12 mouse cellular contexts compared by ENCODE assay signal in genomic region chr13:97375501-97376231, GRCm38 (mm10).
DNase-seq lines count a peak whose midpoint lies in the region; ATAC-seq and TF ChIP-seq lines count a peak whose summit lies in the region.
"Had no signal": no experiment of that assay in that cellular context is flagged by ENCODE, and none has a peak within 500 bp of the region (broad histone marks: within the 10 kb centered on the region; RNA-seq: fewer than 3 reads in every experiment).

No protein-coding gene starts in this region.

- no peak overlapping the region for H3K4me2 ChIP-seq in liver, embryonic 11.5 days
- H3K4me2 ChIP-seq in hindbrain, embryonic 13.5 days, result no peak overlapping the region
- H3K4me2 ChIP-seq in stomach, embryonic 15.5 days, result no peak overlapping the region
- H3K4me2 ChIP-seq: liver, embryonic 13.5 days had no signal

- no peaks in the 10 kb centered on the region for H3K27me3 ChIP-seq in liver, adult 2 months (ENCODE audit: control insufficient read depth, insufficient read depth, low read length)
- no peaks in the 10 kb centered on the region for H3K27me3 ChIP-seq in liver, embryonic 11.5 days (replicated peaks; ENCODE audit: control insufficient read depth, insufficient read depth, low read length)
- no peaks in the 10 kb centered on the region for H3K27me3 ChIP-seq in hindbrain, embryonic 13.5 days
- H3K27me3 ChIP-seq in stomach, embryonic 15.5 days (replicated peaks), result no peaks in the 10 kb centered on the region
- H3K27me3 ChIP-seq: liver, embryonic 13.5 days had no signal

- H3K79me2 ChIP-seq in liver, adult 2 months (ENCODE audit: control insufficient read depth, insufficient read depth, low read length), result no peaks in the 10 kb centered on the region

- 24% methylated on average over 14 of the region's 14 CpGs for WGBS in liver, adult 2 months
- WGBS in liver, embryonic 11.5 days, result 69% methylated on average over 14 of the region's 14 CpGs
- WGBS in hindbrain, embryonic 13.5 days, result 26% methylated on average over 14 of the region's 14 CpGs
- WGBS in stomach, embryonic 15.5 days, result 35% methylated on average over 14 of the region's 14 CpGs

- no peak for TF ChIP-seq POLR2A in liver, adult 2 months (IDR thresholded peaks at IDR 0.05; ENCODE audit: extremely low read depth, insufficient read depth, low read length)

- peak; percentile 95 for DNase-seq in liver, adult 2 months (ENCODE audit: extremely low read depth, low read depth, low spot score)
- no peak for DNase-seq in liver, embryonic 11.5 days (ENCODE audit: low spot score)
- peak; percentile 88 for DNase-seq in lung, postnatal 10 days
- no peak for DNase-seq in heart, adult 11 months
- DNase-seq in right cerebral cortex, postnatal 4 days, result no peak
- no peak for DNase-seq in layer of hippocampus, adult 8-10 months (ENCODE audit: low spot score in 2 of 2)
- DNase-seq: adrenal gland, adult 2 months; cerebellum, adult 2 months; heart, adult 18-20 months; liver, embryonic 13.5 days had no signal

- H3K9ac ChIP-seq in liver, adult 2 months (ENCODE audit: low read depth, low read length), result no peak overlapping the region
- H3K9ac ChIP-seq in liver, embryonic 11.5 days (ENCODE audit: low read depth, low read length), result no peak overlapping the region
- H3K9ac ChIP-seq in hindbrain, embryonic 13.5 days, result no peak overlapping the region
- H3K9ac ChIP-seq in stomach, embryonic 15.5 days, result no peak overlapping the region
- H3K9ac ChIP-seq: liver, embryonic 13.5 days had no signal

- TF ChIP-seq CTCF in liver, adult 2 months (IDR thresholded peaks at IDR 0.05; ENCODE audit: low read depth, low read length), result no peak

- H3K9me3 ChIP-seq in liver, embryonic 11.5 days (ENCODE audit: control insufficient read depth, low read length), result no peaks in the 10 kb centered on the region
- H3K9me3 ChIP-seq in hindbrain, embryonic 13.5 days, result no peaks in the 10 kb centered on the region
- H3K9me3 ChIP-seq in stomach, embryonic 15.5 days, result no peaks in the 10 kb centered on the region
- H3K9me3 ChIP-seq: liver, embryonic 13.5 days had no signal

- no peak overlapping the region for H3K4me3 ChIP-seq in liver, adult 2 months (ENCODE audit: insufficient read depth, low read depth, low read length)
- no peak overlapping the region for H3K4me3 ChIP-seq in liver, embryonic 11.5 days (ENCODE audit: low read depth, low read length)
- H3K4me3 ChIP-seq in hindbrain, embryonic 13.5 days, result no peak overlapping the region
- no peak overlapping the region for H3K4me3 ChIP-seq in stomach, embryonic 15.5 days (replicated peaks)
- H3K4me3 ChIP-seq: liver, embryonic 13.5 days had no signal

- peaks cover 2% of the 10 kb centered on the region; the same call in 1 of the 2 replicates for H3K4me1 ChIP-seq in liver, adult 2 months (ENCODE audit: control insufficient read depth, insufficient read depth, low read length)
- peaks cover 4% of the 10 kb centered on the region for H3K4me1 ChIP-seq in liver, embryonic 11.5 days (replicated peaks; ENCODE audit: control insufficient read depth, insufficient read depth, low read length)
- peaks cover 17% of the 10 kb centered on the region for H3K4me1 ChIP-seq in hindbrain, embryonic 13.5 days (replicated peaks)
- 0 out of 2 replicates have a peak, but pooled peaks cover 10% of the 10 kb centered on the region for H3K4me1 ChIP-seq in stomach, embryonic 15.5 days

- no peak overlapping the region for H3K27ac ChIP-seq in liver, adult 2 months (replicated peaks; ENCODE audit: insufficient read depth, low read depth, low read length)
- no peak overlapping the region for H3K27ac ChIP-seq in liver, embryonic 11.5 days (ENCODE audit: low read depth, low read length)
- H3K27ac ChIP-seq in hindbrain, embryonic 13.5 days, result peak overlapping the region; percentile 40; the same call in 1 of the 2 replicates
- peak overlapping the region; percentile 3; the same call in 1 of the 2 replicates for H3K27ac ChIP-seq in stomach, embryonic 15.5 days
- H3K27ac ChIP-seq: liver, embryonic 13.5 days had no signal

- no peak for ATAC-seq in liver, embryonic 11.5 days (replicated peaks; ENCODE audit: low FRiP score)
- ATAC-seq in hindbrain, embryonic 13.5 days (ENCODE audit: low FRiP score), result no peak
- no peak for ATAC-seq in stomach, embryonic 15.5 days (ENCODE audit: insufficient read depth, low FRiP score, low read depth)

- no peaks in the 10 kb centered on the region for H3K36me3 ChIP-seq in liver, adult 2 months (ENCODE audit: control insufficient read depth, insufficient read depth, low read length)
- no peaks in the 10 kb centered on the region for H3K36me3 ChIP-seq in liver, embryonic 11.5 days (ENCODE audit: control insufficient read depth, insufficient read depth, low read length)
- H3K36me3 ChIP-seq in hindbrain, embryonic 13.5 days, result no peaks in the 10 kb centered on the region
- H3K36me3 ChIP-seq in stomach, embryonic 15.5 days, result no peaks in the 10 kb centered on the region
- H3K36me3 ChIP-seq: liver, embryonic 13.5 days had no signal

Comparison
In these comparisons a context has a peak if more than half of its experiments do, and no peak if none do; other contexts are left out.
1. DNase-seq: peak in liver, adult 2 months (single experiment) and lung, postnatal 10 days (single experiment); none in liver, embryonic 11.5 days (single experiment), heart, adult 11 months (single experiment), right cerebral cortex, postnatal 4 days (single experiment) and layer of hippocampus, adult 8-10 months (0 of 2).
2. H3K27ac ChIP-seq: peak in hindbrain, embryonic 13.5 days (single experiment) and stomach, embryonic 15.5 days (single experiment); none in liver, adult 2 months (single experiment) and liver, embryonic 11.5 days (single experiment).